Mouse (Mus musculus) heart, embryonic 11.5 days (tissue): ENCODE measurements around the gene Rere. TPM values are rescaled to one million over a fixed set of nuclear protein-coding genes. Genes with fewer than 3 reads are reported as not detected.
"Not testable (repeated sequence)": the region's sequence is repeated elsewhere in the genome, so short reads cannot be mapped to it uniquely, and the experiment has no call there.

ENCODE experiments used
- ATAC-seq: fragments of 200-750 bp; cut with Nextera tagmentation; replicated peaks from 2 replicates; pipeline ENCODE4 v1.8.0; 2017; ENCODE audit warnings: moderate library complexity; ENCODE audit not compliant: insufficient number of reproducible peaks, low FRiP score, low TSS enrichment
- H3K27ac ChIP-seq: fragments of 300-500 bp; sonication (generic); 2 replicates; pipeline ENCODE4 v1.5.1; 2014; ENCODE audit warnings: mild to moderate bottlenecking, low read depth, low read length
- H3K27me3 ChIP-seq: fragments of 300-500 bp; sonication (generic); 2 replicates; pipeline ENCODE4 v1.6.1; 2014; ENCODE audit warnings: mild to moderate bottlenecking, low read length, mixed read lengths; ENCODE audit not compliant: control insufficient read depth, insufficient read depth
- H3K36me3 ChIP-seq: fragments of 300-500 bp; sonication (generic); 2 replicates; pipeline ENCODE4 v1.6.1; 2014; ENCODE audit warnings: mild to moderate bottlenecking, low read length, moderate library complexity, mixed read lengths; ENCODE audit not compliant: control insufficient read depth, insufficient read depth
- H3K4me1 ChIP-seq: fragments of 300-500 bp; sonication (generic); 2 replicates; pipeline ENCODE4 v1.6.1; 2014; ENCODE audit warnings: low read length; ENCODE audit not compliant: control insufficient read depth, insufficient read depth
- H3K4me2 ChIP-seq: fragments of 300-500 bp; sonication (generic); 2 replicates; pipeline ENCODE4 v1.6.1; 2014; ENCODE audit warnings: mild to moderate bottlenecking, moderate library complexity
- H3K4me3 ChIP-seq: fragments of 300-500 bp; sonication (generic); 2 replicates; pipeline ENCODE4 v1.5.1; 2014; ENCODE audit warnings: low read depth, low read length
- H3K9ac ChIP-seq: fragments of 300-500 bp; sonication (generic); 2 replicates; pipeline ENCODE4 v1.6.1; 2014; ENCODE audit warnings: mild to moderate bottlenecking, low read depth, low read length, moderate library complexity
- H3K9me3 ChIP-seq: fragments of 300-500 bp; sonication (generic); replicated peaks from 2 replicates; pipeline ENCODE4 v1.6.1; 2016; ENCODE audit warnings: low read length; ENCODE audit not compliant: control insufficient read depth
- WGBS: fragments of 180-500 bp; shearing (Covaris S2); extraction: QIAGEN DNeasy Blood & Tissue Kit; methylation state at CpG from one replicate; pipeline ENCODE4 v1.1.7; 2014; ENCODE audit not compliant: insufficient replicate concordance; 5-methylcytosine and 5-hydroxymethylcytosine counted together
- polyA plus RNA-seq: library from polyadenylated mRNA; unstranded; fragments of >200 nt; fragmentation: Nextera tagmentation; extraction: Ambion mirVana; gene quantifications from 2 replicates; pipeline ENCODE4 v1.2.1, GENCODE M21; 2014

The Rere gene
- polyA plus RNA-seq, 1 experiment from 2014 or later: 29.1 TPM

- 24% methylated on average over 6 of the region's 7 CpGs for WGBS
- Histone ChIP-seq H3K9ac (no peak overlapping the region), H3K9me3 (no peaks in the 10 kb centered on the region), H3K27me3 (no peaks in the 10 kb centered on the region), H3K4me2 (0 out of 2 replicates have a peak overlapping the region, but pooled peaks have one; percentile 1), H3K4me3 (no peak overlapping the region), H3K4me1 (peaks cover 27% of the 10 kb centered on the region), H3K27ac (peak overlapping the region; percentile 48), H3K36me3 (no peaks in the 10 kb centered on the region)
- ATAC-seq: no peak
Measured at GRCm38 (mm10) chr4:150269679-150270078, 11.8 kb upstream of the Rere start.

GRCm38 (mm10) chr4:150270718-150271117, 10.7 kb upstream of the Rere start:
- H3K9ac ChIP-seq, ATAC-seq: not testable (repeated sequence)
- WGBS: 77% methylated on average over 4 of the region's 4 CpGs

GRCm38 (mm10) chr4:150272725-150273124, 8.7 kb upstream of the Rere start:
- peak; percentile 52; the same call in 1 of the 2 replicates for ATAC-seq
- H3K9ac ChIP-seq: no peak overlapping the region
- H3K4me3 ChIP-seq: no peak overlapping the region
- H3K9me3 ChIP-seq: no peaks in the 10 kb centered on the region
- 0 out of 2 replicates have a peak overlapping the region, but pooled peaks have one; percentile 33 for H3K4me2 ChIP-seq
- H3K36me3 ChIP-seq: no peaks in the 10 kb centered on the region
- peaks cover 27% of the 10 kb centered on the region for H3K4me1 ChIP-seq
- 18% methylated on average over 9 of the region's 9 CpGs for WGBS
- H3K27me3 ChIP-seq: no peaks in the 10 kb centered on the region
- peak overlapping the region; percentile 51 for H3K27ac ChIP-seq

More at GRCm38 (mm10) chr4:150270718-150271117, 10.7 kb upstream of the Rere start:
- H3K4me3 ChIP-seq, H3K27me3 ChIP-seq, H3K36me3 ChIP-seq, H3K27ac ChIP-seq, H3K4me2 ChIP-seq, H3K9me3 ChIP-seq: not testable (repeated sequence)
- H3K4me1 ChIP-seq: peaks cover 27% of the 10 kb centered on the region

GRCm38 (mm10) chr4:150275531-150275930, 5.9 kb upstream of the Rere start:
- Histone ChIP-seq H3K9ac (no peak overlapping the region), H3K36me3 (no peaks in the 10 kb centered on the region), H3K4me2 (no peak overlapping the region), H3K27me3 (no peaks in the 10 kb centered on the region), H3K4me3 (no peak overlapping the region), H3K9me3 (no peaks in the 10 kb centered on the region), H3K4me1 (peaks cover 17% of the 10 kb centered on the region), H3K27ac (no peak overlapping the region)
- no peak for ATAC-seq
- WGBS: 73% methylated on average over 5 of the region's 5 CpGs

- WGBS: 86% methylated on average over 5 of the region's 7 CpGs
Measured at GRCm38 (mm10) chr4:150279336-150279735, 2.1 kb upstream of the Rere start.

GRCm38 (mm10) chr4:150280002-150280401, 1.4 kb upstream of the Rere start:
- H3K4me3 ChIP-seq: no peak overlapping the region
- no peak overlapping the region for H3K9ac ChIP-seq
- H3K36me3 ChIP-seq: no peaks in the 10 kb centered on the region
- WGBS: 75% methylated on average over 2 of the region's 2 CpGs
- H3K9me3 ChIP-seq: no peaks in the 10 kb centered on the region
- H3K4me2 ChIP-seq: no peak overlapping the region
- H3K4me1 ChIP-seq: peaks cover 19% of the 10 kb centered on the region
- no peak for ATAC-seq
- peak overlapping the region; percentile 96; the same call in 1 of the 2 replicates for H3K27ac ChIP-seq
- H3K27me3 ChIP-seq: no peaks in the 10 kb centered on the region

More at GRCm38 (mm10) chr4:150279336-150279735, 2.1 kb upstream of the Rere start:
- not testable (repeated sequence) for H3K9ac ChIP-seq, H3K36me3 ChIP-seq, H3K27ac ChIP-seq, H3K4me3 ChIP-seq, ATAC-seq, H3K27me3 ChIP-seq, H3K9me3 ChIP-seq, H3K4me2 ChIP-seq
- peaks cover 19% of the 10 kb centered on the region for H3K4me1 ChIP-seq

- no peak for ATAC-seq
- WGBS: 42% methylated on average over 4 of the region's 4 CpGs
- H3K9ac ChIP-seq: peak overlapping the region; percentile 16; the same call in 1 of the 2 replicates
Measured at GRCm38 (mm10) chr4:150280459-150280858, 987 bp upstream of the Rere start.

GRCm38 (mm10) chr4:150281891-150282630, 615 bp downstream of the Rere start:
- 1% methylated on average over 48 of the region's 50 CpGs for WGBS
- Histone ChIP-seq H3K9me3 (no peaks in the 10 kb centered on the region), H3K4me3 (peak overlapping the region; percentile 80), H3K4me1 (peaks cover 23% of the 10 kb centered on the region), H3K9ac (peak overlapping the region; percentile 90), H3K4me2 (peak overlapping the region; percentile 88), H3K27ac (peak overlapping the region; percentile 95), H3K36me3 (no peaks in the 10 kb centered on the region), H3K27me3 (no peaks in the 10 kb centered on the region)
- peak; percentile 24; the same call in 1 of the 2 replicates for ATAC-seq

More at GRCm38 (mm10) chr4:150280459-150280858, 987 bp upstream of the Rere start:
- Histone ChIP-seq H3K9me3 (no peaks in the 10 kb centered on the region), H3K27me3 (no peaks in the 10 kb centered on the region), H3K4me3 (peak overlapping the region; percentile 80), H3K4me1 (peaks cover 19% of the 10 kb centered on the region), H3K27ac (peak overlapping the region; percentile 96), H3K4me2 (peak overlapping the region; percentile 68), H3K36me3 (no peaks in the 10 kb centered on the region)
